Mouse (Mus musculus) T-helper 17 cell (primary cell): Measurements from ENCODE around the gene Gm6710.

Experiments
- in situ Hi-C, 2 experiments: fragments of 300-600 bp; cut with MboI, MseI; formaldehyde crosslinking; loops; 1 replicate in 1 of 2; 2 replicates in 1 of 2; pipeline ENCODE4 v1.15.1; 2025; ENCODE audit warnings: high pct_unique_total_duplicates in 2 of 2

Gm6710 gene

DNA sequence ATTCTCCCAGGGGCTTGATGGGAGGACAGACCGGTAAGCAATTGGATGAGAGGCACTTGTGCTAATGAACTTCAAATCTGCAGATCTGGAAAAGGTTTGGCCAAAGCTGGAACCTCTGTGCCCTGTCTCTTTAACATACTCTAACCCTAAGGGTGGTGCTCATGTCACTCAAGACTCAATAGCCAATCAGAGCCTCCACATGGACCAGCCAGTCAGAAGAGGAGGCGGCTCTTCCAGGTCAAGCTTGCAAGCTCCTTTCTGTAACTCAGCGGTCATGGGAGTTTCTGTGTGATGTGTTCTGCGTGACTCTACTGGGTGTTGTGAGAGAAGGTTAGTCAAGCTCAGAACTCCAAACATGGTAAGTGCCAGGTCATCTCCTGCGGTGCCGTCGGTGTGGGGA, at the start of gene Gm6710:
Gm6710 (plus strand) TSS at position 196 of the 400 bp plus-strand sequence.
- in situ Hi-C loops: loop anchor here in 1 of 2 experiments (25.0 kb wide), 1 partner anchor 707 kb away; no protein-coding TSS in a partner anchor
